Mouse (Mus musculus) MEL (cell line): ENCODE measurements at regions not wholly inside any gene's neighbourhood (a gene's known extent, or its start where the extent isn't known, plus 50 kb on each side); places are given as distances from the start of the nearest gene placed in this dataset.

ENCODE experiments used
- MXI1 ChIP-seq: IDR thresholded peaks from 2 replicates; pipeline ENCODE4 v1.6.1; 2011; ENCODE audit warnings: mild to moderate bottlenecking, low read depth, low read length, improper control_type of control experiment
- POLR2A ChIP-seq, 2 experiments: IDR thresholded peaks; 2 replicates each; pipeline ENCODE4 v1.6.1; 2011 to 2012; ENCODE audit warnings: low read length in 2 of 2, mild to moderate bottlenecking in 2 of 2, control low read depth in 1 of 2, improper control_type of control experiment in 1 of 2, low read depth in 1 of 2, moderate library complexity in 1 of 2; ENCODE audit not compliant: control insufficient read depth in 1 of 2, insufficient read depth in 1 of 2, poor library complexity in 1 of 2
- POLR2AphosphoS5 ChIP-seq: IDR thresholded peaks from 2 replicates; pipeline ENCODE4 v1.6.1; 2012; ENCODE audit warnings: low read depth, borderline replicate concordance, mild to moderate bottlenecking, inconsistent platforms, low read length, moderate library complexity, mixed read lengths

- TF ChIP-seq MXI1: no peak
- no peak for TF ChIP-seq POLR2AphosphoS5
- no peak for TF ChIP-seq POLR2A (IDR thresholded peaks at IDR 0.05; ENCODE audit: control insufficient read depth in 1 of 2, insufficient read depth in 1 of 2, low read depth in 1 of 2, low read length in 2 of 2, poor library complexity in 1 of 2)
These were observed 179.5 kb upstream of the Sox2 start for GRCm38 (mm10) chr3:34470721-34471120.
